Mouse (Mus musculus): ENCODE results near the gene Ank2.
"Not testable (repeated sequence)": the region's sequence is repeated elsewhere in the genome, so short reads cannot be mapped to it uniquely, and the experiment has no call there.

Ank2 gene

GRCm38 (mm10) chr3:127350602-127351362 is 148.4 kb downstream of the Ank2 start:
- DNase-seq, result no peak

GRCm38 (mm10) chr3:127348926-127349325 is 150.2 kb downstream of the Ank2 start:
- no peak for DNase-seq

- no peak for DNase-seq
These were observed 153.2 kb downstream of the Ank2 start for GRCm38 (mm10) chr3:127345860-127346459.

GRCm38 (mm10) chr3:127341300-127341699 is 157.8 kb downstream of the Ank2 start:
- DNase-seq, result no peak

- no peak for DNase-seq
These were observed 164.3 kb downstream of the Ank2 start for GRCm38 (mm10) chr3:127334876-127335275.

GRCm38 (mm10) chr3:127331562-127331961 is 167.6 kb downstream of the Ank2 start:
- DNase-seq, result no peak

GRCm38 (mm10) chr3:127326355-127326754 is 172.8 kb downstream of the Ank2 start:
- no peak for DNase-seq

- no peak for DNase-seq
These were observed 176.3 kb downstream of the Ank2 start for GRCm38 (mm10) chr3:127322870-127323269.

- no peak for DNase-seq
These were observed 177.5 kb downstream of the Ank2 start for GRCm38 (mm10) chr3:127321645-127322044.

GRCm38 (mm10) chr3:127321031-127321430 is 178.1 kb downstream of the Ank2 start:
- DNase-seq, result not testable (repeated sequence)

- no peak for DNase-seq
These were observed 178.8 kb downstream of the Ank2 start for GRCm38 (mm10) chr3:127320311-127320710.

- no peak for DNase-seq
These were observed 181.5 kb downstream of the Ank2 start for GRCm38 (mm10) chr3:127317641-127318040.

GRCm38 (mm10) chr3:127316717-127317116 is 182.4 kb downstream of the Ank2 start:
- no peak for DNase-seq

GRCm38 (mm10) chr3:127311521-127311920 is 187.6 kb downstream of the Ank2 start:
- no peak for DNase-seq

- DNase-seq, result no peak
These were observed 189.1 kb downstream of the Ank2 start for GRCm38 (mm10) chr3:127310079-127310478.

- no peak for DNase-seq
These were observed 195.1 kb downstream of the Ank2 start for GRCm38 (mm10) chr3:127303957-127304553.

- DNase-seq, result no peak
These were observed 196.1 kb downstream of the Ank2 start for GRCm38 (mm10) chr3:127303041-127303440.

GRCm38 (mm10) chr3:127300790-127301189 is 198.4 kb downstream of the Ank2 start:
- DNase-seq, result no peak

- DNase-seq, result no peak
These were observed 203.2 kb downstream of the Ank2 start for GRCm38 (mm10) chr3:127295921-127296320.

- DNase-seq, result no peak
These were observed 204.4 kb downstream of the Ank2 start for GRCm38 (mm10) chr3:127294610-127295349.

- no peak for DNase-seq
These were observed 205.1 kb downstream of the Ank2 start for GRCm38 (mm10) chr3:127294079-127294478.

- no peak for DNase-seq
These were observed 205.7 kb downstream of the Ank2 start for GRCm38 (mm10) chr3:127293479-127293874.

GRCm38 (mm10) chr3:127292864-127293478 is 206.2 kb downstream of the Ank2 start:
- no peak for DNase-seq
